In genomic region chr11:116642681-116643578, GRCm38 (mm10) we compare ENCODE assay signal across 8 mouse cellular contexts. TPM values are rescaled to one million over a fixed set of nuclear protein-coding genes. Genes with fewer than 3 reads are reported as not detected.
DNase-seq lines count a peak whose midpoint lies in the region; ATAC-seq lines count a peak whose summit lies in the region.

No protein-coding gene starts in this region.

- H3K4me2 ChIP-seq in heart, embryonic 14.5 days (ENCODE audit: low read length), result peak overlapping the region; percentile 47
- H3K4me2 ChIP-seq in liver, embryonic 12.5 days, result peak overlapping the region; percentile 44
- peak overlapping the region; percentile 40 for H3K4me2 ChIP-seq in neural tube, embryonic 11.5 days (ENCODE audit: low read depth)
- H3K4me2 ChIP-seq in stomach, embryonic 15.5 days, result peak overlapping the region; percentile 45

- 39% methylated on average over 14 of the region's 14 CpGs for WGBS in forebrain, embryonic 10.5 days
- 30% methylated on average over 14 of the region's 14 CpGs for WGBS in heart, embryonic 14.5 days
- WGBS in liver, embryonic 12.5 days (ENCODE audit: insufficient replicate concordance), result 28% methylated on average over 14 of the region's 14 CpGs
- WGBS in neural tube, embryonic 11.5 days, result 34% methylated on average over 14 of the region's 14 CpGs
- 35% methylated on average over 14 of the region's 14 CpGs for WGBS in stomach, embryonic 15.5 days

- no peaks in the 10 kb centered on the region for H3K36me3 ChIP-seq in forebrain, embryonic 10.5 days (replicated peaks)
- H3K36me3 ChIP-seq in heart, embryonic 14.5 days (ENCODE audit: control insufficient read depth, insufficient read depth, low read length), result no peaks in the 10 kb centered on the region
- H3K36me3 ChIP-seq in liver, embryonic 12.5 days, result no peaks in the 10 kb centered on the region
- H3K36me3 ChIP-seq in neural tube, embryonic 11.5 days (ENCODE audit: control insufficient read depth, insufficient read depth, low read length), result no peaks in the 10 kb centered on the region
- H3K36me3 ChIP-seq in stomach, embryonic 15.5 days, result no peaks in the 10 kb centered on the region

- peaks cover 51% of the 10 kb centered on the region for H3K4me1 ChIP-seq in forebrain, embryonic 10.5 days
- H3K4me1 ChIP-seq in heart, embryonic 14.5 days (ENCODE audit: control insufficient read depth in 2 of 2, insufficient read depth in 2 of 2, low read length in 2 of 2), result peaks cover 15 to 21% of the 10 kb centered on the region in 2 experiments
- peaks cover 36% of the 10 kb centered on the region for H3K4me1 ChIP-seq in liver, embryonic 12.5 days
- H3K4me1 ChIP-seq in neural tube, embryonic 11.5 days (ENCODE audit: control insufficient read depth, insufficient read depth, low read length), result peaks cover 6% of the 10 kb centered on the region; the same call in 1 of the 2 replicates
- H3K4me1 ChIP-seq in stomach, embryonic 15.5 days, result peaks cover 27% of the 10 kb centered on the region

- peak overlapping the region; percentile 44 for H3K4me3 ChIP-seq in forebrain, embryonic 10.5 days
- no peak overlapping the region for H3K4me3 ChIP-seq in heart, embryonic 14.5 days (ENCODE audit: control insufficient read depth in 1 of 2, insufficient read depth in 1 of 2, low read depth in 1 of 2, low read length in 2 of 2)
- no peak overlapping the region for H3K4me3 ChIP-seq in liver, embryonic 12.5 days
- H3K4me3 ChIP-seq in neural tube, embryonic 11.5 days (ENCODE audit: low read depth, low read length), result no peak overlapping the region
- H3K4me3 ChIP-seq in stomach, embryonic 15.5 days (replicated peaks), result no peak overlapping the region

- peak; percentile 91 for DNase-seq in CD4-positive, CD25-positive, alpha-beta regulatory T cell, adult 2 months (ENCODE audit: low read depth, low spot score)
- peak; percentile 90 for DNase-seq in c-Kit-positive CD71-negative TER-119-negative erythroid progenitor cells, embryonic 14.5 days (ENCODE audit: low read depth)
- peak; percentile 93 for DNase-seq in forebrain, embryonic 10.5 days (ENCODE audit: extremely low spot score, low spot score)
- peak; percentile 92 for DNase-seq in kidney, postnatal 10 days
- DNase-seq in neural tube, embryonic 11.5 days (ENCODE audit: low spot score), result peak; percentile 89

- no peak overlapping the region for H3K9ac ChIP-seq in heart, embryonic 14.5 days (ENCODE audit: low read length)
- no peak overlapping the region for H3K9ac ChIP-seq in liver, embryonic 12.5 days
- H3K9ac ChIP-seq in neural tube, embryonic 11.5 days (ENCODE audit: low read length), result peak overlapping the region; percentile 49; the same call in 1 of the 2 replicates
- H3K9ac ChIP-seq in stomach, embryonic 15.5 days, result no peak overlapping the region

- H3K27ac ChIP-seq in forebrain, embryonic 10.5 days, result peak overlapping the region; percentile 77
- no peak overlapping the region for H3K27ac ChIP-seq in heart, embryonic 14.5 days (replicated peaks in 1 of 2; ENCODE audit: control insufficient read depth in 1 of 2, insufficient read depth in 1 of 2, low read depth in 2 of 2, low read length in 2 of 2)
- H3K27ac ChIP-seq in liver, embryonic 12.5 days, result no peak overlapping the region
- no peak overlapping the region for H3K27ac ChIP-seq in neural tube, embryonic 11.5 days (ENCODE audit: low read depth, low read length)
- no peak overlapping the region for H3K27ac ChIP-seq in stomach, embryonic 15.5 days

- peaks cover 43% of the 10 kb centered on the region for H3K27me3 ChIP-seq in forebrain, embryonic 10.5 days (ENCODE audit: poor library complexity, severe bottlenecking)
- H3K27me3 ChIP-seq in heart, embryonic 14.5 days (ENCODE audit: control insufficient read depth, insufficient read depth, low read length), result peaks cover 5% of the 10 kb centered on the region; the same call in 1 of the 2 replicates
- H3K27me3 ChIP-seq in liver, embryonic 12.5 days (replicated peaks), result peaks cover 28% of the 10 kb centered on the region
- H3K27me3 ChIP-seq in neural tube, embryonic 11.5 days (ENCODE audit: control insufficient read depth, insufficient read depth, low read length), result no peaks in the 10 kb centered on the region
- H3K27me3 ChIP-seq in stomach, embryonic 15.5 days (replicated peaks), result no peaks in the 10 kb centered on the region

- H3K9me3 ChIP-seq in forebrain, embryonic 10.5 days, result no peaks in the 10 kb centered on the region
- no peaks in the 10 kb centered on the region for H3K9me3 ChIP-seq in heart, embryonic 14.5 days (ENCODE audit: control insufficient read depth, low read length)
- H3K9me3 ChIP-seq in liver, embryonic 12.5 days (replicated peaks), result no peaks in the 10 kb centered on the region
- no peaks in the 10 kb centered on the region for H3K9me3 ChIP-seq in neural tube, embryonic 11.5 days (ENCODE audit: control insufficient read depth, low read length)
- no peaks in the 10 kb centered on the region for H3K9me3 ChIP-seq in stomach, embryonic 15.5 days

- ATAC-seq in heart, embryonic 14.5 days (ENCODE audit: insufficient number of reproducible peaks, insufficient read depth, low FRiP score, low read depth), result no peak
- peak; percentile 12; the same call in 1 of the 2 replicates for ATAC-seq in liver, embryonic 12.5 days
- ATAC-seq in neural tube, embryonic 11.5 days (ENCODE audit: insufficient read depth, low FRiP score, low TSS enrichment), result peak; percentile 67
- ATAC-seq in stomach, embryonic 15.5 days (ENCODE audit: insufficient read depth, low FRiP score, low read depth), result no peak

RNA-seq across cellular contexts. Expression of gene Prcd, which starts 10.4 kb away (rescaled TPM):
- 0.62 and 1.1 TPM in 2 replicates for polyA plus RNA-seq in forebrain, embryonic 10.5 days (2016; fragmentation: Nextera tagmentation; extraction: Ambion mirVana)
- 1.3 and 1.9 TPM in 2 replicates for polyA plus RNA-seq in heart, embryonic 14.5 days (2014; fragmentation: Nextera tagmentation; extraction: Ambion mirVana)
- 0.19 and 0.41 TPM in 2 replicates for polyA plus RNA-seq in liver, embryonic 12.5 days (2016; fragmentation: Nextera tagmentation; extraction: Ambion mirVana)
- polyA plus RNA-seq in neural tube, embryonic 11.5 days (2014; fragmentation: Nextera tagmentation; extraction: Ambion mirVana), result 0.37 and 0.53 TPM in 2 replicates
- 1.2 and 1.3 TPM in 2 replicates for polyA plus RNA-seq in stomach, embryonic 15.5 days (2015; fragmentation: Nextera tagmentation; extraction: Ambion mirVana)

RNA-seq across cellular contexts. Expression of gene Cygb, which starts 11.2 kb away (rescaled TPM):
- 2.5 and 2.9 TPM in 2 replicates for polyA plus RNA-seq in forebrain, embryonic 10.5 days (2016; fragmentation: Nextera tagmentation; extraction: Ambion mirVana)
- 5.8 and 6.7 TPM in 2 replicates for polyA plus RNA-seq in heart, embryonic 14.5 days (2014; fragmentation: Nextera tagmentation; extraction: Ambion mirVana)
- polyA plus RNA-seq in liver, embryonic 12.5 days (2016; fragmentation: Nextera tagmentation; extraction: Ambion mirVana), result 0.83 and 1.2 TPM in 2 replicates
- polyA plus RNA-seq in neural tube, embryonic 11.5 days (2014; fragmentation: Nextera tagmentation; extraction: Ambion mirVana), result 2.3 and 3.0 TPM in 2 replicates
- polyA plus RNA-seq in stomach, embryonic 15.5 days (2015; fragmentation: Nextera tagmentation; extraction: Ambion mirVana), result 16.7 and 17.7 TPM in 2 replicates

RNA-seq across cellular contexts. Expression of gene Rhbdf2, which starts 16.1 kb away (rescaled TPM):
- polyA plus RNA-seq in forebrain, embryonic 10.5 days (2016; fragmentation: Nextera tagmentation; extraction: Ambion mirVana), result 3.5 and 4.0 TPM in 2 replicates
- polyA plus RNA-seq in heart, embryonic 14.5 days (2014; fragmentation: Nextera tagmentation; extraction: Ambion mirVana), result 6.4 and 6.6 TPM in 2 replicates
- 8.0 and 8.5 TPM in 2 replicates for polyA plus RNA-seq in liver, embryonic 12.5 days (2016; fragmentation: Nextera tagmentation; extraction: Ambion mirVana)
- polyA plus RNA-seq in neural tube, embryonic 11.5 days (2014; fragmentation: Nextera tagmentation; extraction: Ambion mirVana), result 4.9 and 5.3 TPM in 2 replicates
- 7.4 and 7.5 TPM in 2 replicates for polyA plus RNA-seq in stomach, embryonic 15.5 days (2015; fragmentation: Nextera tagmentation; extraction: Ambion mirVana)

RNA-seq across cellular contexts. Expression of gene Aanat, which starts 56.7 kb away (rescaled TPM):
- polyA plus RNA-seq in forebrain, embryonic 10.5 days (2016; fragmentation: Nextera tagmentation; extraction: Ambion mirVana), result not detected in 2 replicates
- 0.28 TPM in 1 of 2 replicates, not detected in the other for polyA plus RNA-seq in heart, embryonic 14.5 days (2014; fragmentation: Nextera tagmentation; extraction: Ambion mirVana)
- not detected in 2 replicates for polyA plus RNA-seq in liver, embryonic 12.5 days (2016; fragmentation: Nextera tagmentation; extraction: Ambion mirVana)
- not detected in 2 replicates for polyA plus RNA-seq in neural tube, embryonic 11.5 days (2014; fragmentation: Nextera tagmentation; extraction: Ambion mirVana)
- polyA plus RNA-seq in stomach, embryonic 15.5 days (2015; fragmentation: Nextera tagmentation; extraction: Ambion mirVana), result 0.09 TPM in 1 of 2 replicates, not detected in the other

Comparison
In these comparisons a context has a peak if more than half of its experiments do, and no peak if none do; other contexts are left out.
1. ATAC-seq: peak in liver, embryonic 12.5 days (single experiment) and neural tube, embryonic 11.5 days (single experiment); none in heart, embryonic 14.5 days (single experiment) and stomach, embryonic 15.5 days (single experiment).
2. Peak in every context shown above with its lines, with median percentiles within 50 percentile points of each other: DNase-seq and H3K4me2 ChIP-seq.